Comparison of ENCODE assay signal across 8 mouse cellular contexts in the genomic region with DNA sequence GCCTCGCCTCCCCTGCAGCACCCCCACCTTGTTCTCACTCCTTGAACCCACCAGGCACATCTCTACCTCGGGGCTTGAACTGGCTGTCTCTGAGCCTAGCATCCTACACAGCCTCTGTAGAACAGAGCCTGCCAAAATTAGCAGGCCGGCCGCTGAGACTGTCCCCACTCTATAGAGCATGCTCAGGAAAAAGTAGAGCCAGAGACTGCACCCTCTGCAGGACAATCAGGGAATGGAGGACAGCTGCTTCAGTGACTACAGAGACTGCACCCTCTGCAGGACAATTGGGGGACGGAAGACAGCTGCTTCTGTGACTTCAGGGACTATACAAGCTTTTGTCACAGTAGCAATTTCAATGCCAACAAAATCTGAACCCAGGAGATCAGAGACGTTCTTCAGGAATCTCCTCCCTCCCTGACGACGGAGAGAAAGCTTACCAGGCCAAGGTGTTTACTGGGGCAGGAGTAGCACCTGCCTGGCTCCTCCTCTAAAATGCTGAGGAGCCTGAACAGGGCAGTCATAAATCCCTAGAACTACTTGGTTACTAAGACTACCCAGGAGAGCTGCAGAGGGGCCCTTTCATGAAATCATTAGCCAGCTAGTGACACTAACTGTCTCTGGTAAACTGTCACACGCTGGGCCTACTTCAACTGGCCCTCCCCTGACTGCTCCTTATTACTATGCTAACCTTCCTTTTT. TPM values are rescaled to one million over a fixed set of nuclear protein-coding genes. Genes with fewer than 3 reads are reported as not detected.
DNase-seq lines count a peak whose midpoint lies in the region; ATAC-seq lines count a peak whose summit lies in the region.

No protein-coding gene starts in this region.

- 26% methylated on average over 9 of the region's 9 CpGs for WGBS in hindbrain, embryonic 15.5 days

- peak; percentile 65 for DNase-seq in Muller cell, postnatal 12 days (ENCODE audit: inconsistent ontology term)
- DNase-seq in cerebellum, postnatal 10 days, result peak; percentile 95
- DNase-seq in frontal cortex, postnatal 25 days (ENCODE audit: low spot score in 2 of 2), result peak; percentile 69 to 76
- DNase-seq in layer of hippocampus, postnatal 36 days, result peak; percentile 79 to 80
- DNase-seq in lung, postnatal 36 days, result peak; percentile 83
- DNase-seq in retina, postnatal 7 days (ENCODE audit: low read depth, low spot score), result peak; percentile 75
- DNase-seq in urinary bladder, postnatal 36 days (ENCODE audit: low spot score in 2 of 2), result peak; percentile 57 to 58

- no peak overlapping the region for H3K9ac ChIP-seq in hindbrain, embryonic 15.5 days

- peaks cover 11% of the 10 kb centered on the region; the same call in 1 of the 2 replicates for H3K4me1 ChIP-seq in hindbrain, embryonic 15.5 days (replicated peaks)

- peak; percentile 85 for ATAC-seq in hindbrain, embryonic 15.5 days (ENCODE audit: low FRiP score, low read depth)

- H3K27ac ChIP-seq in hindbrain, embryonic 15.5 days (replicated peaks), result no peak overlapping the region

- H3K27me3 ChIP-seq in hindbrain, embryonic 15.5 days, result no peaks in the 10 kb centered on the region

- H3K4me2 ChIP-seq in hindbrain, embryonic 15.5 days, result no peak overlapping the region

- H3K36me3 ChIP-seq in hindbrain, embryonic 15.5 days, result peaks cover 17% of the 10 kb centered on the region

- no peak overlapping the region for H3K4me3 ChIP-seq in hindbrain, embryonic 15.5 days

- H3K9me3 ChIP-seq in hindbrain, embryonic 15.5 days, result no peaks in the 10 kb centered on the region

RNA-seq across cellular contexts. Expression of gene Spdef, which starts 33.0 kb away (rescaled TPM):
- 0.68 and 1.1 TPM in 2 replicates for polyA plus RNA-seq in hindbrain, embryonic 15.5 days (2015; fragmentation: Nextera tagmentation; extraction: Ambion mirVana)
- under 1 TPM in 1 of 2 experiments, not detected in 1; 0.90 TPM for total RNA-seq in layer of hippocampus, postnatal 36 days (2021)

RNA-seq across cellular contexts. Expression of gene D17Wsu92e, which starts 58.7 kb away (rescaled TPM):
- polyA plus RNA-seq in hindbrain, embryonic 15.5 days (2015; fragmentation: Nextera tagmentation; extraction: Ambion mirVana), result 10.0 and 12.0 TPM in 2 replicates
- total RNA-seq in layer of hippocampus, postnatal 36 days (2021), result 100 to 1,000 TPM; 191 to 194 TPM
